Mouse (Mus musculus) liver, embryonic 14.5 days (tissue): ENCODE results near the gene Rabep2. TPM values are rescaled to one million over a fixed set of nuclear protein-coding genes. Genes with fewer than 3 reads are reported as not detected.

Experiments used
- ATAC-seq: fragments of 200-750 bp; cut with Nextera tagmentation; 2 replicates; pipeline ENCODE4 v1.8.0; 2017; ENCODE audit warnings: moderate number of reproducible peaks, mild to moderate bottlenecking, moderate library complexity; ENCODE audit not compliant: insufficient read depth
- DNase-seq, 3 experiments: peaks; one replicate each; pipeline ENCODE4 v3.0.0-alpha.2; 2012 to 2013; ENCODE audit warnings: low read depth in 3 of 3, low spot score in 3 of 3
- H3K27ac ChIP-seq: fragments of 300-500 bp; sonication (generic); 2 replicates; pipeline ENCODE4 v1.5.1; 2014; ENCODE audit warnings: moderate library complexity, mild to moderate bottlenecking, control low read depth, inconsistent platforms
- H3K27me3 ChIP-seq: fragments of 300-500 bp; sonication (generic); 2 replicates; pipeline ENCODE4 v1.6.1; 2014; ENCODE audit warnings: mild to moderate bottlenecking, low read length, moderate library complexity; ENCODE audit not compliant: control insufficient read depth, insufficient read depth
- H3K36me3 ChIP-seq: fragments of 300-500 bp; sonication (generic); replicated peaks from 2 replicates; pipeline ENCODE4 v1.6.1; 2014; ENCODE audit warnings: low read depth; ENCODE audit not compliant: control insufficient read depth, insufficient read depth
- H3K4me1 ChIP-seq, 2 experiments: fragments of 200-500 bp in 1 of 2; fragments of 300-500 bp in 1 of 2; sonication (generic) in 1 of 2; replicated peaks; 2 replicates each; pipeline ENCODE4 v1.6.1; 2012 to 2014; ENCODE audit warnings: antibody characterized with exemption in 1 of 2, inconsistent platforms in 1 of 2, low read length in 1 of 2; ENCODE audit not compliant: control insufficient read depth in 2 of 2, insufficient read depth in 2 of 2
- H3K4me2 ChIP-seq: fragments of 300-500 bp; sonication (generic); 2 replicates; pipeline ENCODE4 v1.6.1; 2014; ENCODE audit warnings: low read depth, mild to moderate bottlenecking, control low read depth, moderate library complexity
- H3K4me3 ChIP-seq, 2 experiments: fragments of 200-500 bp in 1 of 2; fragments of 300-500 bp in 1 of 2; sonication (generic) in 1 of 2; 2 replicates each; pipeline ENCODE4 v1.5.1; 2012 to 2014; ENCODE audit warnings: low read depth in 2 of 2, low read length in 2 of 2, mild to moderate bottlenecking in 2 of 2, control low read depth in 1 of 2, inconsistent platforms in 1 of 2, moderate library complexity in 1 of 2; ENCODE audit not compliant: insufficient read depth in 1 of 2
- H3K9ac ChIP-seq: fragments of 300-500 bp; sonication (generic); replicated peaks from 2 replicates; pipeline ENCODE4 v1.6.1; 2014; ENCODE audit warnings: mild to moderate bottlenecking, control low read depth, moderate library complexity
- H3K9me3 ChIP-seq: fragments of 300-500 bp; sonication (generic); 2 replicates; pipeline ENCODE4 v1.6.1; 2016; ENCODE audit warnings: low read length, mixed read lengths; ENCODE audit not compliant: control insufficient read depth
- CTCF ChIP-seq: IDR thresholded peaks from 2 replicates; pipeline ENCODE4 v1.5.1; 2016; ENCODE audit warnings: antibody characterized with exemption, low read depth, control low read depth
- EP300 ChIP-seq: IDR thresholded peaks from 2 replicates; pipeline ENCODE4 v1.6.1; 2016; ENCODE audit warnings: antibody characterized with exemption, low read depth
- WGBS: fragments of 180-500 bp; shearing (Covaris S2); extraction: QIAGEN DNeasy Blood & Tissue Kit; methylation state at CpG from one replicate; pipeline ENCODE4 v1.1.7; 2014; ENCODE audit not compliant: insufficient replicate concordance; 5-methylcytosine and 5-hydroxymethylcytosine counted together
- polyA plus RNA-seq, 2 experiments: library from polyadenylated mRNA; depleted of rRNA in 1 of 2; stranded (reverse) in 1 of 2; unstranded in 1 of 2; fragments of >200 nt; fragmentation: Nextera tagmentation in 1 of 2; extraction: Ambion mirVana in 1 of 2; gene quantifications; 2 replicates each; pipeline versions ENCODE4 v1.2.1 to v1.2.3; 2012 to 2014

The Rabep2 gene
- polyA plus RNA-seq, 2 experiments, result 4.4 to 4.6 TPM

GRCm38 (mm10) chr7:126408686-126409085 is 19.9 kb upstream of the Rabep2 start:
- Histone ChIP-seq H3K9me3 (no peaks in the 10 kb centered on the region), H3K9ac (no peak overlapping the region), H3K27me3 (no peaks in the 10 kb centered on the region), H3K4me3 (no peak overlapping the region), H3K27ac (no peak overlapping the region), H3K36me3 (no peaks in the 10 kb centered on the region), H3K4me1 (no peaks in the 10 kb centered on the region), H3K4me2 (no peak overlapping the region)
- DNase-seq (no peak), ATAC-seq (no peak)
- no peak for TF ChIP-seq CTCF
- no peak for TF ChIP-seq EP300
- WGBS, result 78% methylated on average over 2 of the region's 2 CpGs

- TF ChIP-seq EP300, result no peak
- TF ChIP-seq CTCF, result no peak
- no peak for DNase-seq
- Histone ChIP-seq H3K4me3 (no peak overlapping the region), H3K27ac (no peak overlapping the region), H3K27me3 (no peaks in the 10 kb centered on the region), H3K36me3 (no peaks in the 10 kb centered on the region), H3K9ac (no peak overlapping the region), H3K4me2 (no peak overlapping the region), H3K9me3 (no peaks in the 10 kb centered on the region), H3K4me1 (no peaks in the 10 kb centered on the region)
- 74% methylated on average over 4 of the region's 4 CpGs for WGBS
- ATAC-seq, result no peak
Measured at GRCm38 (mm10) chr7:126411061-126411460, 17.5 kb upstream of the Rabep2 start.

- Histone ChIP-seq H3K4me2 (no peak within 1 kb of the TSS), H3K9ac (no peak within 1 kb of the TSS), H3K27me3 (no peaks in the 10 kb centered on the region), H3K36me3 (no peaks in the 10 kb centered on the region), H3K4me1 (peaks cover 0 to 4% of the 10 kb centered on the region in 2 experiments; a peak in 2 of 4 replicates), H3K4me3 (no peak within 1 kb of the TSS), H3K27ac (no peak within 1 kb of the TSS), H3K9me3 (no peaks in the 10 kb centered on the region)
- TF ChIP-seq CTCF (no peak), EP300 (no peak)
- no peak for DNase-seq
- no peak for ATAC-seq
- WGBS, result 68% methylated on average over 6 of the region's 6 CpGs
Measured at GRCm38 (mm10) chr7:126414725-126415124, 13.8 kb upstream of the Rabep2 start, which contains the start of gene Cd19. Gene Cd19 (minus strand): TSS chr7:126414889.

- peaks cover 0 to 4% of the 10 kb centered on the region in 2 experiments; a peak in 2 of 4 replicates for H3K4me1 ChIP-seq
- DNase-seq, result no peak
- H3K4me2 ChIP-seq, result no peak overlapping the region
- no peaks in the 10 kb centered on the region for H3K27me3 ChIP-seq
- H3K9ac ChIP-seq, result no peak overlapping the region
- no peaks in the 10 kb centered on the region for H3K36me3 ChIP-seq
- WGBS, result 19% methylated on average over 2 of the region's 2 CpGs
- H3K27ac ChIP-seq, result no peak overlapping the region
- H3K4me3 ChIP-seq, result no peak overlapping the region
- ATAC-seq, result no peak
- no peak for TF ChIP-seq EP300
- TF ChIP-seq CTCF, result no peak
- H3K9me3 ChIP-seq, result no peaks in the 10 kb centered on the region
Measured at GRCm38 (mm10) chr7:126416615-126417014, 11.9 kb upstream of the Rabep2 start.

GRCm38 (mm10) chr7:126417045-126417444 is 11.5 kb upstream of the Rabep2 start:
- Histone ChIP-seq H3K27me3 (no peaks in the 10 kb centered on the region), H3K4me1 (peaks cover 0 to 4% of the 10 kb centered on the region in 2 experiments; a peak in 2 of 4 replicates), H3K9ac (no peak overlapping the region), H3K27ac (no peak overlapping the region), H3K36me3 (no peaks in the 10 kb centered on the region), H3K9me3 (no peaks in the 10 kb centered on the region), H3K4me2 (no peak overlapping the region), H3K4me3 (no peak overlapping the region)
- TF ChIP-seq CTCF (no peak), EP300 (no peak)
- ATAC-seq, result no peak
- 45% methylated on average over 8 of the region's 8 CpGs for WGBS
- DNase-seq, result no peak

- H3K9ac ChIP-seq, result no peak overlapping the region
- H3K4me3 ChIP-seq, result no peak overlapping the region
- ATAC-seq (no peak), DNase-seq (no peak)
- whole genome bisulfite sequencing, result 76% methylated on average over 4 of the region's 4 CpGs
- no peak overlapping the region for H3K4me2 ChIP-seq
- H3K27ac ChIP-seq, result no peak overlapping the region
- H3K27me3 ChIP-seq, result no peaks in the 10 kb centered on the region
- no peaks in the 10 kb centered on the region for H3K9me3 ChIP-seq
- no peak for TF ChIP-seq CTCF
- no peak for TF ChIP-seq EP300
- H3K4me1 ChIP-seq, result peaks cover 0 to 4% of the 10 kb centered on the region in 2 experiments; a peak in 2 of 4 replicates
- no peaks in the 10 kb centered on the region for H3K36me3 ChIP-seq
Measured at GRCm38 (mm10) chr7:126417606-126418005, 11.0 kb upstream of the Rabep2 start.
